Mouse (Mus musculus) intestine, embryonic 15.5 days (tissue): ENCODE data around the gene Cmtm2a. TPM values are rescaled to one million over a fixed set of nuclear protein-coding genes. Genes with fewer than 3 reads are reported as not detected.

Experiments used
- ATAC-seq: fragments of 200-750 bp; cut with Nextera tagmentation; 2 replicates; pipeline ENCODE4 v1.8.0; 2017; ENCODE audit warnings: moderate TSS enrichment, moderate library complexity
- H3K27ac ChIP-seq: fragments of 300-500 bp; sonication (generic); 2 replicates; pipeline ENCODE4 v1.5.1; 2015; ENCODE audit warnings: mild to moderate bottlenecking, inconsistent platforms
- H3K27me3 ChIP-seq: fragments of 300-500 bp; sonication (generic); replicated peaks from 2 replicates; pipeline ENCODE4 v1.6.1; 2015; ENCODE audit warnings: inconsistent platforms
- H3K36me3 ChIP-seq: fragments of 300-500 bp; sonication (generic); 2 replicates; pipeline ENCODE4 v1.6.1; 2015; ENCODE audit warnings: inconsistent platforms
- H3K4me1 ChIP-seq: fragments of 300-500 bp; sonication (generic); replicated peaks from 2 replicates; pipeline ENCODE4 v1.6.1; 2015; ENCODE audit warnings: inconsistent platforms
- H3K4me2 ChIP-seq: fragments of 300-500 bp; sonication (generic); replicated peaks from 2 replicates; pipeline ENCODE4 v1.6.1; 2015; ENCODE audit warnings: mild to moderate bottlenecking, inconsistent platforms
- H3K4me3 ChIP-seq: fragments of 300-500 bp; sonication (generic); replicated peaks from 2 replicates; pipeline ENCODE4 v1.5.1; 2015; ENCODE audit warnings: inconsistent platforms
- H3K9ac ChIP-seq: fragments of 300-500 bp; sonication (generic); 2 replicates; pipeline ENCODE4 v1.6.1; 2015; ENCODE audit warnings: inconsistent platforms
- H3K9me3 ChIP-seq: fragments of 300-500 bp; sonication (generic); 2 replicates; pipeline ENCODE4 v1.6.1; 2016; ENCODE audit warnings: inconsistent platforms
- WGBS: fragments of 180-500 bp; shearing (Covaris S2); methylation state at CpG from one replicate; pipeline ENCODE4 v1.1.7; 2015; 5-methylcytosine and 5-hydroxymethylcytosine counted together
- polyA plus RNA-seq: library from polyadenylated mRNA; unstranded; fragments of >200 nt; fragmentation: Nextera tagmentation; extraction: Ambion mirVana; gene quantifications from 2 replicates; pipeline ENCODE4 v1.2.1, GENCODE M21; 2015

Gene Cmtm2a
- polyA plus RNA-seq, 1 experiment from 2014 or later = not detected

DNA sequence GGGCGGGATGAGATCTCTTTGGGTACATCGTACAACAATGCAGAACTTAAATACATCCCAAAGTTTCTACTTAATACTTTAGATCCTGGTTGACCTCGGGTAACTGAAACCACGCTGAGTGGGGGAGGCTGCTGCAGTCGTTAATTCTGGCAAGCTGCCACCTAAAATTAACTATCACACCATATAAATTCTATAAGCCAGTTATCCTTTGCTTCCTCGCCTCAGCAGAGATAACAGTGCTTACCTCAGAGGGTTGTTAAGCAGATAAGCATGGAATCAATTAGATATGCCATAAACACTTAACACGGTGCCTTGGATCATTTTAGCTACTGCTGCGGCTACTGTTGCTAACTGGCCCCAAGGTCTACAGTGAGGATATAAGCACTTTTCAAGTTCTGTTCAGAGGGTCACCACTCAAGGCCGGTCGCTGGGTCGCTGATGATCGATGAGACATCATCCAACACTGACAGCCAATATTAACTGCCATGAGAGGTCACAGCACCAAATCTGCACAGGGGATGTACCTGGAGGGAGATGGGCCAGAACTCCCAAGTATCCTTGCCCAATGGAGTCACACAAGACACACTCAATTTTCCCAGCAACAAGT lies 50.8 kb downstream of the Cmtm2a start:
- H3K27me3 ChIP-seq = no peaks in the 10 kb centered on the region
- no peak overlapping the region for H3K9ac ChIP-seq
- H3K4me3 ChIP-seq = no peak overlapping the region
- no peak overlapping the region for H3K27ac ChIP-seq
- H3K36me3 ChIP-seq = peaks cover 19% of the 10 kb centered on the region; the same call in 1 of the 2 replicates
- WGBS = 69% methylated on average over 12 of the region's 12 CpGs
- H3K9me3 ChIP-seq = no peaks in the 10 kb centered on the region
- ATAC-seq = 0 out of 2 replicates have a peak, but pooled peaks have one; percentile 8
- peaks cover 5% of the 10 kb centered on the region; the same call in 1 of the 2 replicates for H3K4me1 ChIP-seq
- H3K4me2 ChIP-seq = no peak overlapping the region

DNA sequence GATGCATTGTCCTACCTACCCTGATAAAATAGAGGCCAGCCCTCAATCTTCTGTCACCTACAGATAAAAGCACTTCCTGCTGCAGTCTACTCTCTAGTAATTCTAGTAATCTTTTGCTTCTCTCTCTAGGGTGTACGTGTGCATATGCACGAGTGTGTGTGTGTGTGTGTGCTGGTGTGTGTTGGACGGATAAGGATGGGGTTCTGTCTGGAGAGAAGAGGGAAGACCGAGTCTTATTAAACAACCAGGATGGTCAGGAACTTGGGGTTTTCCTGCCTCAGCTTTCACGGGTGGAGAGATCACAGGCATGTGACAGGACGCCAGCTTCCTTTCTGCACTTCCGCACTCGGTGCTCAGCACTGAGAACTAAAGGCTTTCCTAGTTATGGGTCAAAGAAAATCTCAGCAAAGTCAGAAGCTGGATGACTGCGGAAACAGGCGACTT lies 53.5 kb downstream of the Cmtm2a start:
- ATAC-seq = no peak
- Histone ChIP-seq H3K27ac (no peak overlapping the region), H3K4me2 (no peak overlapping the region), H3K4me1 (no peaks in the 10 kb centered on the region), H3K27me3 (no peaks in the 10 kb centered on the region), H3K36me3 (peaks cover 30% of the 10 kb centered on the region; the same call in 1 of the 2 replicates), H3K9ac (no peak overlapping the region), H3K4me3 (no peak overlapping the region), H3K9me3 (no peaks in the 10 kb centered on the region)
- 80% methylated on average over 10 of the region's 10 CpGs for WGBS

GRCm38 (mm10) chr8:104234573-104234972 lies 58.4 kb downstream of the Cmtm2a start:
- H3K4me2 ChIP-seq = no peak overlapping the region
- H3K9me3 ChIP-seq = no peaks in the 10 kb centered on the region
- no peak overlapping the region for H3K27ac ChIP-seq
- ATAC-seq = peak; percentile 17; the same call in 1 of the 2 replicates
- no peak overlapping the region for H3K9ac ChIP-seq
- no peaks in the 10 kb centered on the region for H3K4me1 ChIP-seq
- 49% methylated on average over 6 of the region's 6 CpGs for WGBS
- no peak overlapping the region for H3K4me3 ChIP-seq
- no peaks in the 10 kb centered on the region for H3K27me3 ChIP-seq
- peaks cover 34% of the 10 kb centered on the region; the same call in 1 of the 2 replicates for H3K36me3 ChIP-seq

DNA sequence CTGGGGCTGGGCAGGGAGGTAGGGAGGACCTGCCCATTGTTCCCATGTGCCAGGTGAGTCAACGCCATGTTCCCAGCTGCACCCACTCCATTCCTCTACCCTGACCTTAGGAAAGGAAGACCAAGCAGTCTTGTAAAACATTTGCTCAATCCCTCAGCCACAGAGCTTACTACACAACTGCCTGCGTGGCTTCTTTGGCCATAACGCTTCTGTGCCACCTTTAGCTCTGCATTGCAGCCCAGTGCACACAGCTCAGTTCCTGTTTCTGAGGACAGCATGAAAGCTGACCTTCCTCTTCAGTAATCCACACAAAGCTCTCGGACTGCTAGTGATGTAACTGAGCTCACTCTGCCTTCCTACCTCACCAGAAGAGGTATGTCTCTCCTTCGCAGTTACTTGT lies 60.1 kb downstream of the Cmtm2a start:
- no peak overlapping the region for H3K4me3 ChIP-seq
- ATAC-seq = no peak
- no peak overlapping the region for H3K27ac ChIP-seq
- no peaks in the 10 kb centered on the region for H3K27me3 ChIP-seq
- no peaks in the 10 kb centered on the region for H3K9me3 ChIP-seq
- H3K36me3 ChIP-seq = peaks cover 30% of the 10 kb centered on the region
- WGBS = 95% methylated on average over 5 of the region's 5 CpGs
- H3K4me1 ChIP-seq = no peaks in the 10 kb centered on the region
- H3K9ac ChIP-seq = no peak overlapping the region
- H3K4me2 ChIP-seq = no peak overlapping the region

GRCm38 (mm10) chr8:104232039-104232438 lies 60.9 kb downstream of the Cmtm2a start:
- H3K27me3 ChIP-seq = no peaks in the 10 kb centered on the region
- H3K36me3 ChIP-seq = peaks cover 36% of the 10 kb centered on the region
- H3K4me1 ChIP-seq = no peaks in the 10 kb centered on the region
- no peak overlapping the region for H3K9ac ChIP-seq
- H3K27ac ChIP-seq = no peak overlapping the region
- no peaks in the 10 kb centered on the region for H3K9me3 ChIP-seq
- no peak overlapping the region for H3K4me2 ChIP-seq
- over 99% methylated on average over 4 of the region's 4 CpGs for WGBS
- H3K4me3 ChIP-seq = no peak overlapping the region
- ATAC-seq = no peak

Other genes with a start within 250 kb of the Cmtm2a start
- gene Cdh5, start 191.6 kb downstream of the Cmtm2a start, polyA plus RNA-seq = 25.3 and 26.0 TPM in 2 replicates
- 1.00 and 1.3 TPM in 2 replicates for gene Bean1, start 122.7 kb downstream of the Cmtm2a start, polyA plus RNA-seq
- gene Tk2, start 44.6 kb downstream of the Cmtm2a start, polyA plus RNA-seq = 14.2 and 15.3 TPM in 2 replicates
- gene Cklf, start 42.3 kb downstream of the Cmtm2a start, polyA plus RNA-seq = 37.2 and 41.4 TPM in 2 replicates
- not detected in 2 replicates for gene Gm45711, start 16.9 kb upstream of the Cmtm2a start, polyA plus RNA-seq
- not detected in 2 replicates for gene Cmtm1, start 17.0 kb upstream of the Cmtm2a start, polyA plus RNA-seq
- gene Gm11020, start 28.4 kb upstream of the Cmtm2a start, polyA plus RNA-seq = not detected in 2 replicates
- gene Cmtm2b, start 29.0 kb upstream of the Cmtm2a start, polyA plus RNA-seq = not detected in 2 replicates
- 111 and 126 TPM in 2 replicates for gene Cmtm3, start 46.2 kb upstream of the Cmtm2a start, polyA plus RNA-seq
- 6.3 and 6.9 TPM in 2 replicates for gene Cmtm4, start 102.6 kb upstream of the Cmtm2a start, polyA plus RNA-seq
- gene Dync1li2, start 149.9 kb upstream of the Cmtm2a start, polyA plus RNA-seq = 46.0 and 46.1 TPM in 2 replicates
- gene Terb1, start 216.7 kb upstream of the Cmtm2a start, polyA plus RNA-seq = 0.15 and 0.41 TPM in 2 replicates
- gene Nae1, start 241.5 kb upstream of the Cmtm2a start, polyA plus RNA-seq = 73.7 and 83.5 TPM in 2 replicates
- gene Car7, start 241.5 kb upstream of the Cmtm2a start, polyA plus RNA-seq = 1.0 and 1.1 TPM in 2 replicates